Mouse (Mus musculus) forebrain, embryonic 13.5 days (tissue): ENCODE results near the gene Tmem210. TPM values are rescaled to one million over a fixed set of nuclear protein-coding genes. Genes with fewer than 3 reads are reported as not detected.
A peak's percentile ranks its signal among the peaks of the same experiment; 100 is the strongest.
"Not testable (repeated sequence)": the region's sequence is repeated elsewhere in the genome, so short reads cannot be mapped to it uniquely, and the experiment has no call there.

Source experiments
- ATAC-seq: fragments of 200-750 bp; cut with Nextera tagmentation; 2 replicates; pipeline ENCODE4 v1.8.0; 2017
- H3K27ac ChIP-seq: fragments of 300-500 bp; sonication (generic); 2 replicates; pipeline ENCODE4 v1.5.1; 2015; ENCODE audit warnings: inconsistent platforms, mild to moderate bottlenecking, moderate library complexity
- H3K27me3 ChIP-seq: fragments of 300-500 bp; sonication (generic); 2 replicates; pipeline ENCODE4 v1.6.1; 2015; ENCODE audit warnings: mild to moderate bottlenecking, inconsistent platforms
- H3K36me3 ChIP-seq: fragments of 300-500 bp; sonication (generic); 2 replicates; pipeline ENCODE4 v1.6.1; 2015; ENCODE audit warnings: mild to moderate bottlenecking, inconsistent platforms; ENCODE audit not compliant: poor library complexity, severe bottlenecking
- H3K4me1 ChIP-seq: fragments of 300-500 bp; sonication (generic); 2 replicates; pipeline ENCODE4 v1.6.1; 2015; ENCODE audit warnings: inconsistent platforms
- H3K4me2 ChIP-seq: fragments of 300-500 bp; sonication (generic); 2 replicates; pipeline ENCODE4 v1.6.1; 2015; ENCODE audit warnings: inconsistent platforms, mild to moderate bottlenecking, moderate library complexity
- H3K4me3 ChIP-seq: fragments of 300-500 bp; sonication (generic); 2 replicates; pipeline ENCODE4 v1.5.1; 2015; ENCODE audit warnings: mild to moderate bottlenecking, inconsistent platforms
- H3K9ac ChIP-seq: fragments of 300-500 bp; sonication (generic); 2 replicates; pipeline ENCODE4 v1.6.1; 2015; ENCODE audit warnings: mild to moderate bottlenecking, inconsistent platforms
- H3K9me3 ChIP-seq: fragments of 300-500 bp; sonication (generic); replicated peaks from 2 replicates; pipeline ENCODE4 v1.6.1; 2016; ENCODE audit warnings: inconsistent platforms
- WGBS: fragments of 180-500 bp; shearing (Covaris S2); methylation state at CpG from one replicate; pipeline ENCODE4 v1.1.7; 2015; 5-methylcytosine and 5-hydroxymethylcytosine counted together
- polyA plus RNA-seq: library from polyadenylated mRNA; unstranded; fragments of >200 nt; fragmentation: Nextera tagmentation; extraction: Ambion mirVana; gene quantifications from 2 replicates; pipeline ENCODE4 v1.2.1, GENCODE M21; 2015

The Tmem210 gene
- polyA plus RNA-seq, 1 experiment from 2014 or later: not detected

DNA sequence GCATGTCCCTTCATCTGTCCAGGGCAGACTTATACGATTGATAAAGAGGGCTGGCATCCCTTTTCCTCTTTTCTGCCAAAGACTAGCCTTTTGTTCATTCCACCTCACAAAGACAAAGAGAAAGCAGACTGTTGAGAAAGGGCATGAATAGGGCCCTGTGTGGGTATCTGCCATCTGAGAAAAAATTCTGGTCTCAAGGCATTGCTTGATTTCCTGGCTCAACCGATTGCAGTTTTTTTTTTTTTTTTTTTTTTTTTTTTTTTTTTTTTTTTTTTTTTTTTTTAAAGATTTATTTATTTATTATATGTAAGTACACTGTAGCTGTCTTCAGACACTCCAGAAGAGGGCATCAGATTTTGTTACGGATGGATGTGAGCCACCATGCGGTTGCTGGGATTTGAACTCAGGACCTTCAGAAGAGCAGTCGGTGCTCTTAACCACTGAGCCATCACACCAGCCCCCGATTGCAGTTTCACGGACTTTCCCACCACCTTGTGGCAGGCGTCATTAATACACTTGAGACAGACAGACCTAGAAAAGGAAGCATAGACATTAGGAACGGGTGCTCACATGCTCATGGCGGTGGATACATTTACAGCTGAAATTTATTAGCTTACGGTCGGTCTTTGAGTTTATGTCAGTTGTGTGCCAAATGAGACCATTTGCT is 31.4 kb upstream of the Tmem210 start:
- H3K9me3 ChIP-seq, H3K27ac ChIP-seq, H3K27me3 ChIP-seq, ATAC-seq: not testable (repeated sequence)
- peaks cover 12% of the 10 kb centered on the region for H3K36me3 ChIP-seq
- peak overlapping the region; percentile 91 for H3K9ac ChIP-seq
- WGBS: 63% methylated on average over 12 of the region's 12 CpGs
- peak overlapping the region; percentile 83 for H3K4me2 ChIP-seq
- peaks cover 27% of the 10 kb centered on the region for H3K4me1 ChIP-seq
- H3K4me3 ChIP-seq: peak overlapping the region; percentile 98

DNA sequence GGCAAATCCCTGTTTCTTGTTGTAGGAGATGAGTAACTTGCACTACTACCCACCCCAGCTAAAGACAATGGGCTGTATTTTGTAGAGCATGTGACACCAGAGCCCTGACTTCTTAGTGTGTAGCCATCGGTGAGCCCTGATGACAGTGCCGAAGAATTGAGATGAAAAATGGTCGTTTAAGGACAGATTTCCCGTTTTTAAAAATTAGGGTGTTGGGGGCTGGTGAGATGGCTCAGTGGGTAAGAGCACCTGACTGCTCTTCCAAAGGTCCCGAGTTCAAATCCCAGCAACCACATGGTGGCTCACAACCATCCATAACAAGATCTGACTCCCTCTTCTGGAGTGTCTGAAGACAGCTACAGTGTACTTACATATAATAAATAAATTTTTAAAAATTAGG is 30.7 kb upstream of the Tmem210 start:
- not testable (repeated sequence) for ATAC-seq, H3K4me3 ChIP-seq, H3K9me3 ChIP-seq, H3K27me3 ChIP-seq, H3K27ac ChIP-seq, H3K36me3 ChIP-seq, H3K9ac ChIP-seq, H3K4me2 ChIP-seq
- WGBS: 86% methylated on average over 5 of the region's 5 CpGs
- peaks cover 32% of the 10 kb centered on the region for H3K4me1 ChIP-seq

DNA sequence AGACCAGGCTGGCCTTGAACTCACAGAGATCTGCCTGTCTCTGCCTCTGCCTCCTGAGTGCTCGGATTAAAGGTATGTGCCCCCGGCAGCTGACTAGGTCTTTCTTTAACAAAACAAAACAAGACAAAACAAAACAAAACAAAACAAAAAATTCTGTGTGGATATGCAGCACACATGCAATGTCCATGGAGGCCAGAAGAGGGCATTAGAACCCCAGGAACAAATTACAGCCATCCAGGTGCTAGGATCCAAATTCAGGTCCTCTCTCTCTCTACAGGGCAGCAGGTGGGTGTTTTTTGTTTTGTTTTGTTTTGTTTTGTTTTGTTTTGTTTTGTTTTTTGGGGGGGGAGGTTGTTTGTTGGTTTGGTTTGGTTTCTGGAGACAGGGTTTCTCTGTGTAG is 29.1 kb upstream of the Tmem210 start:
- no peak for ATAC-seq
- WGBS: 43% methylated on average over 2 of the region's 2 CpGs
- H3K27ac ChIP-seq: no peak overlapping the region
- H3K4me3 ChIP-seq: no peak overlapping the region
- peaks cover 10% of the 10 kb centered on the region for H3K27me3 ChIP-seq
- no peaks in the 10 kb centered on the region for H3K36me3 ChIP-seq
- peaks cover 42% of the 10 kb centered on the region for H3K4me1 ChIP-seq
- no peak overlapping the region for H3K4me2 ChIP-seq
- no peaks in the 10 kb centered on the region for H3K9me3 ChIP-seq
- no peak overlapping the region for H3K9ac ChIP-seq

DNA sequence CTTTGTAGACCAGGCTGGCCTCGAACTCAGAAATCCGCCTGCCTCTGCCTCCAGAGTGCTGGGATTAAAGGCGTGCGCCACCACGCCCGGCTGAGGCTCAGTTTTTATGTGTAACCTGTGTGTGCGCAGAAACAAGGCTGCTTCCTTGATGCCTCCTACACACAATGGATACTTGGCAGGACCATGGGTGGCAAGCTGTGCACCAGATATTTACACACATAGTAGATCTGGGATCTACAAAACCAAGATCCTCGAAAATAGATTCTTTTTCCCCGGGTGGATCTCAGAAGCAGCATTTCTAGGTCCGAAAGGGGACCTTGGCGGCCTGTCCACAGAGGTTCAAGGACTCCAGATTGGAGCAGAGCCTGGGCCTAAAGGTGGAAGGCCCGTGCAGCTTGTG is 26.1 kb upstream of the Tmem210 start:
- peak overlapping the region; percentile 60 for H3K9ac ChIP-seq
- no peaks in the 10 kb centered on the region for H3K36me3 ChIP-seq
- 0 out of 2 replicates have a peak overlapping the region, but pooled peaks have one; percentile 44 for H3K27ac ChIP-seq
- no peaks in the 10 kb centered on the region for H3K9me3 ChIP-seq
- peaks cover 52% of the 10 kb centered on the region for H3K4me1 ChIP-seq
- peak overlapping the region; percentile 66 for H3K4me3 ChIP-seq
- ATAC-seq: peak; percentile 14; the same call in 1 of the 2 replicates
- 49% methylated on average over 12 of the region's 12 CpGs for WGBS
- H3K27me3 ChIP-seq: peaks cover 22% of the 10 kb centered on the region
- peak overlapping the region; percentile 99 for H3K4me2 ChIP-seq

DNA sequence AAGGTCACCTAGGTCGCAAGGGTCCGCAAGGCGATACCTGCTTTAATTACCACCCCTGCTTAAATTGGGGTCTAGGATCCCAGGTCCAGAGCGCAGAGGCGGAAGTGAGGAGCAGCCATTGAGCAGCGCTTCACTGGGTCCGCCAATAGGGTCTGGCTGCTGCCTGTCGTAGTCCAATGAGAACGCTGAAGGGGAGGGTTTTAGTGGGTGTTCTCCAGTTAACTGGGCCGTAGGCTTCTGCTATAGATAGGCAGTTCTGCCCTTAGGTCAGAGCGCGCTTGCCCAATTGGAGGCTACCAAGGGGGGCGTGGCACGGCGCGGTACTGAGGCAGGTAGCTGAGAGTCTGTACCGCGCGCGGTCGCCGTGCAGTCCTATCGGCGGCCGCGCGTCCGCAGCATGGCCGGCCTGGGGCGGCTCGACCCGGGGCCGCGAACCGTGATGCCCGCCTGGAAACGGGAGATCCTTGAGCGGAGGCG is 25.6 kb upstream of the Tmem210 start, which contains the start of gene Tprn:
TSS of gene Tprn (plus strand) at position 328 of the 477 bp plus-strand sequence.
- Histone ChIP-seq H3K27me3 (peaks cover 22% of the 10 kb centered on the region), H3K27ac (0 out of 2 replicates have a peak within 1 kb of the TSS, but pooled peaks have one; percentile 44), H3K9me3 (no peaks in the 10 kb centered on the region), H3K9ac (peak within 1 kb of the TSS; percentile 75), H3K4me3 (peak within 1 kb of the TSS; percentile 66), H3K36me3 (no peaks in the 10 kb centered on the region), H3K4me1 (peaks cover 53% of the 10 kb centered on the region), H3K4me2 (peak within 1 kb of the TSS; percentile 99)
- WGBS: 0% methylated on average over 39 of the region's 39 CpGs
- ATAC-seq: peak; percentile 100

DNA sequence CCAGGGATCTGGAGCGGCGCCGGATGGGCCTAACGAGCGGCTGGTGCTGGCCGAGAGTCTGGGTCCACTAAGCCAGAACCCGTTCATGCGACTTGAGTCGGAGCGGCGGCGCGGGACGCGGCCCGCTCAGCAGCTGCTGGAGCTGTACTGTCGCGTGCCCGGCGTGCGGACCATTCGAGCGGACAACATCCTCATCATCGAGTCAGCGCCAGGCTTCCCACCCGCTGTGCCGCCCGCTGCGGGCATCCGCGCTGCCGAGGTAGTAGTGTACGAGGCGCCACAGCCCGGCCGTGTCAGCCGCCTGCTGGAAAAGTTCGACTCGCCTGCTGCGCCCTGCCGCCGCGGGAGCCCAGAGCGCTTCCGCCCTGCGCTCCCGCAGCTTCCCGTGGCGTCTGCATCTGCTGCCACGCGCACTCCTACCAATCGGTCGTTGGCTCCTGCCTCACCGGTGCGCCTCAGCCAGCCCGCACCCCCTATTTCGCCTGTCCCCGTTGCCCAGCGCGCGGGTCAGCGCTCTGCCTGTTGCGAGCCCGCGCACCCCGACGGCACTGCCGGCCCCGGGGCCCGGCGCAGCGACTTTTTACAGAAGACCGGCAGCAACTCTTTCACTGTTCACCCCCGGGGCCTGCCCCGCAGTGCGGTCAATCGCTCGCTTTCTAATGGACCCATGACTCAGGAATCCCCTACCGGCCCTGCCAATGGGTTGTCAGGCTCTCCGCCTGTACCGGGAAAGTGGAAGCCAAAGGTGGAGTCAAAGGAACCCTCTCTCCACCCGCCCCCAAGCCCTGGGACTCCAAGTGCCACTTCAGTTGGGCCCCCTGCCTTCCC is 24.9 kb upstream of the Tmem210 start:
- 0 out of 2 replicates have a peak overlapping the region, but pooled peaks have one; percentile 42 for H3K27ac ChIP-seq
- peak overlapping the region; percentile 75 for H3K9ac ChIP-seq

DNA sequence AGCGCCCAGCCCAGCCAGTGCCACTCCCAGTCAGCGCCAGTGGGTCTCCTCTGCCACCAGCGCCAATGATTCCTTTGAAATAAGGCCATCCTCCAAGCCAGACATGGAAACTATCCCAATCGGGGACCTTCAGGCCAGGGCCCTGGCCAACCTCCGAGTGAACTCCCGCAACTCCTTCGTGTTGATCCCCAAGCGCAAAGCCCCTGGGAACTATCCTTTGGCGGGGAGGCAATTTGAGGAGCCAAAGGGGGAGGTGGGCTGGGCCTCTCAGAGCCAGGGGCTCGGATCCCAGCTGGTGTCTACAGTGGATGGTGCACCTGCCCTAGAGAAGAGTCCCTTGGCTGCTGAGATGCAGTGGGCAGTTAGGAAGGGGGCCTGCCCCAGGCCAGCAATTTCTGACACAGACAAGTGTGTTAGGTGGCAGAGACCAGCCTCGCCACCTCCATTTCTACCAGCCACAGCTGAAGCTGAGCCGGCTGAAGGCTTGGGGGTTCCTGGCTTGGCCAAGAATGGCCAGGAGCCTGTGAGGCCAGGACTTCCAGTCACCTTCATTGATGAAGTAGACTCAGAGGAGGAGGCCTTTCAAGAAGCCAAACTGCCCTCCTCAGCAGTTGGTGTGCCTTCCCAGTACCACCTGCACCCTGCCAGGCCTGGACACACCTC is 24.2 kb upstream of the Tmem210 start:
- Histone ChIP-seq H3K27ac (no peak overlapping the region), H3K9ac (peak overlapping the region; percentile 75), H3K4me1 (peaks cover 58% of the 10 kb centered on the region), H3K4me2 (peak overlapping the region; percentile 99), H3K36me3 (peaks cover 11% of the 10 kb centered on the region; the same call in 1 of the 2 replicates), H3K27me3 (peaks cover 22% of the 10 kb centered on the region), H3K9me3 (no peaks in the 10 kb centered on the region), H3K4me3 (peak overlapping the region; percentile 66)
- WGBS: 25% methylated on average over 12 of the region's 12 CpGs
- ATAC-seq: no peak

More for the DNA sequence above, 24.9 kb upstream of the Tmem210 start:
- Histone ChIP-seq H3K9me3 (no peaks in the 10 kb centered on the region), H3K4me1 (peaks cover 56% of the 10 kb centered on the region), H3K4me2 (peak overlapping the region; percentile 99), H3K27me3 (peaks cover 22% of the 10 kb centered on the region), H3K36me3 (peaks cover 4% of the 10 kb centered on the region; the same call in 1 of the 2 replicates), H3K4me3 (peak overlapping the region; percentile 66)
- under 1% methylated on average over 82 of the region's 82 CpGs for WGBS
- ATAC-seq: no peak; the same call in 1 of the 2 replicates

DNA sequence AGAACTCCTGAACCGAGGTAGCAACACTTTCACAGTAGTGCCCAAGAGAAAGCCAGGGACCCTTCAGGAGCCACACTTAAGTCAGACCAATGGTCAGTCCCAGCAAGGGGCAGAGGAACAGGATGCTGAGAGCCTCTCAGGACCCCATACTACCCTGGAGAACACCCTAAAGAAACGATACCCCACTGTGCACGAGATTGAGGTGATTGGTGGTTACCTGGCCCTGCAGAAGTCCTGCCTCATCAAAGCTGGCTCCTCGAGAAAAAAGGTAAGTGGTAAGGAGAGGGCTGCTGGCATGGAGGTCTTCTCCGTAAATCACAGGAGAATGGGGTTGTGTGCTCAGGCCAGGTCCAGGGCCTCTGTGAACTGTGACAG is 23.7 kb upstream of the Tmem210 start:
- H3K4me1 ChIP-seq: peaks cover 58% of the 10 kb centered on the region

DNA sequence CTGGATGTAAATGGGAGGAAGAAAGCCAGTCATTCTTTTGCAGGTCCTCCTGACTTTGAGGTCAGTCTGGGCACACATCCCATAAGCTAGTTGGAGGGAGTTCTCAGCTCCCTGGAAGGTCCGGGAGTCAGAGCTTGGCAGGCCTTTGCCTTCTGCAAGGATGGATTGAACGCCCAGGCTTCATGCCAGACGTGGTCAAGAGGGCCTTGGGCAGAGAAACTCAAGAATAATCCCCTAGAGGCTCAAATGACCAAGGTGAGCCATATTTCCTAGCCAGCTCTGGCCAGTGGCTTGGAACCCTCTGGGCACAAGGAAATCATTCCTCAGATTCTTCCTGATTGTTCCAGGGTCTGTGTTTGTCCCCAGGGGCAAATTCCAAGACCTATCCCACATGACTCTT is 23.1 kb upstream of the Tmem210 start:
- Histone ChIP-seq H3K9me3 (no peaks in the 10 kb centered on the region), H3K36me3 (peaks cover 22% of the 10 kb centered on the region), H3K4me3 (peak overlapping the region; percentile 66; the same call in 1 of the 2 replicates), H3K4me1 (peaks cover 58% of the 10 kb centered on the region), H3K27ac (no peak overlapping the region), H3K4me2 (peak overlapping the region; percentile 99), H3K27me3 (peaks cover 22% of the 10 kb centered on the region), H3K9ac (peak overlapping the region; percentile 35)
- ATAC-seq: no peak
- 73% methylated on average over 3 of the region's 3 CpGs for WGBS

More for the DNA sequence above, 23.7 kb upstream of the Tmem210 start:
- no peak for ATAC-seq
- peak overlapping the region; percentile 75; the same call in 1 of the 2 replicates for H3K9ac ChIP-seq
- H3K27ac ChIP-seq: no peak overlapping the region
- WGBS: 78% methylated on average over 5 of the region's 5 CpGs
- H3K27me3 ChIP-seq: peaks cover 22% of the 10 kb centered on the region
- peaks cover 16% of the 10 kb centered on the region for H3K36me3 ChIP-seq
- H3K4me3 ChIP-seq: peak overlapping the region; percentile 66
- peak overlapping the region; percentile 99 for H3K4me2 ChIP-seq
- H3K9me3 ChIP-seq: no peaks in the 10 kb centered on the region

DNA sequence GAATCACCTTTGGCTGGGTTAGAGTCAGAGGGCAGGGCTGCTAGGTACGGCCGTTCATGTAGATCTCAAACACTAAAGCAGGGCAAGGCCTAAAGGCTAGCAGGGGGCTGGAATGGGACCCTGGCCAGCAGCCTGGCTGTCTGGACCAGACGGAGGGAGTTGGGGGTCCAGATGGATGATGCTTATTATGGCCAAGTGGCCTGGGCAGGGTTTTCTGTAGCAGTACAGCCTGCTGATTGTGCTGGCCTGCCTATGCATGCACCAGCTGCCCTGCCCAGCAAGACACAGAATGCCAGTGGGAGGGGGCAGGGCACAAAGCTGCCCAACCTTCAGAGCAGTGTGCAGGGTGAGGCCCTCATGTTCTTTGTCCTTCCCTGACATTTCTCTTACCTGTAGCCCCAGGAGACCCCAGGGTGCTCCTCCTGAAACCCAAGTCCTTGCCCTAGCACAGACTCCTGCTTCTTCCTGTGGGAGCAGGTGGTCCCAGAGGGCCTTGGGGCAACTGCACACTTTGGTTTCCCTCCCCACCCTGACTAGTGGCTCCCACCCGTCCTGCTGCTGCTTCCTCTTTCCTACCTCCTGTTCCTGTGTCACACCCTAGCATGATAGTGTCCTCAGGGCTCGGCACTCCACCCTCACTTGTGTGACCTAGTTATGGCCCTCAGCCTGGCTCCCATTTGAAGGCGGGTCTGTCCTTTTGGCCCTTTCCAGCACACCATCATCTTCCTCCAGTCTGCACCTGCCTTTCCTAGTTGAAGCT is 21.9 kb upstream of the Tmem210 start:
- Histone ChIP-seq H3K4me1 (peaks cover 66% of the 10 kb centered on the region), H3K9ac (peak overlapping the region; percentile 55), H3K9me3 (no peaks in the 10 kb centered on the region), H3K27me3 (peaks cover 22% of the 10 kb centered on the region), H3K4me3 (peak overlapping the region; percentile 3; the same call in 1 of the 2 replicates), H3K27ac (peak overlapping the region; percentile 25; the same call in 1 of the 2 replicates), H3K4me2 (peak overlapping the region; percentile 99), H3K36me3 (peaks cover 32% of the 10 kb centered on the region)
- 67% methylated on average over 6 of the region's 6 CpGs for WGBS
- no peak for ATAC-seq

DNA sequence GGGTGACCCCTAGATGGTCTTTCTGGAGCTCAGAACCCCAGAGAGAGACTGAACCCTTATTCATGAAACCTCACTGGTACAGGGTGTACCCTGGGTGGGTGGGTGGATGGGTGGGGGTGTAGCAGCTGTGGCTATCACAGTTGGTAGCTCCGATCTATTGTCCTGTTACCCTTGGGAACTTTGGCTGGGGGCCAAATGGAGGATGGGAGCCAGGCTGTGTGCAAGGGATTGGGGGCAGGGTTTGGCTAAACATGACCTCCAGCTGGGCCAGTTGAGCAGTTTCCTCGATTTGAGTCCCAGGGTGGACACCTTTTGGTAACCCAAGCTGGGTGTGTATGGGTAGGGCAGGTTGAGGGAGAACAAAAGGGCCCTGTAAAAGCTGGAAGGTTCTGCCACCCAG is 21.2 kb upstream of the Tmem210 start:
- WGBS: 42% methylated on average over 2 of the region's 2 CpGs
- H3K27me3 ChIP-seq: peaks cover 22% of the 10 kb centered on the region

More for the DNA sequence above, 21.2 kb upstream of the Tmem210 start:
- Histone ChIP-seq H3K27ac (no peak overlapping the region; the same call in 1 of the 2 replicates), H3K9ac (peak overlapping the region; percentile 30), H3K9me3 (no peaks in the 10 kb centered on the region), H3K4me1 (peaks cover 70% of the 10 kb centered on the region), H3K36me3 (peaks cover 32% of the 10 kb centered on the region), H3K4me3 (no peak overlapping the region; the same call in 1 of the 2 replicates), H3K4me2 (peak overlapping the region; percentile 99)
- ATAC-seq: no peak
